Mouse (Mus musculus) small intestine, adult 2 months (tissue): ENCODE measurements around the gene Dot1l. TPM values are rescaled to one million over a fixed set of nuclear protein-coding genes. Genes with fewer than 3 reads are reported as not detected.
A peak's percentile ranks its signal among the peaks of the same experiment; 100 is the strongest.
"Not testable (repeated sequence)": the region's sequence is repeated elsewhere in the genome, so short reads cannot be mapped to it uniquely, and the experiment has no call there.

Source experiments
- H3K27ac ChIP-seq: fragments of 200-500 bp; 2 replicates; pipeline ENCODE4 v1.5.1; 2012; ENCODE audit warnings: low read depth, low read length, control low read depth, inconsistent platforms; ENCODE audit not compliant: insufficient read depth
- H3K27me3 ChIP-seq: fragments of 200-500 bp; 2 replicates; pipeline ENCODE4 v1.6.1; 2012; ENCODE audit warnings: mild to moderate bottlenecking, moderate library complexity, low read length, inconsistent platforms; ENCODE audit not compliant: control insufficient read depth, insufficient read depth
- H3K36me3 ChIP-seq: fragments of 200-500 bp; 2 replicates; pipeline ENCODE4 v1.6.1; 2012; ENCODE audit warnings: mild to moderate bottlenecking, low read length, control low read depth, inconsistent platforms; ENCODE audit not compliant: control insufficient read depth, insufficient read depth
- H3K4me1 ChIP-seq: fragments of 200-500 bp; 2 replicates; pipeline ENCODE4 v1.6.1; 2012; ENCODE audit warnings: low read length, inconsistent platforms, mixed read lengths; ENCODE audit not compliant: control insufficient read depth, insufficient read depth, insufficient read length
- H3K4me3 ChIP-seq: fragments of 200-500 bp; 2 replicates; pipeline ENCODE4 v1.5.1; 2012; ENCODE audit warnings: low read depth, mild to moderate bottlenecking, control low read depth, inconsistent platforms, low read length, moderate library complexity
- CTCF ChIP-seq: fragments of 200-500 bp; IDR thresholded peaks from 2 replicates; pipeline ENCODE4 v1.5.1; 2012; ENCODE audit warnings: low read depth, mild to moderate bottlenecking, control low read depth, inconsistent platforms, low read length, moderate library complexity, mixed read lengths; ENCODE audit not compliant: insufficient replicate concordance, insufficient read length; ENCODE audit errors: extremely low read depth
- POLR2A ChIP-seq: fragments of 200-500 bp; IDR thresholded peaks from 2 replicates; pipeline ENCODE4 v1.6.1; 2012; ENCODE audit warnings: low read depth, mild to moderate bottlenecking, control low read depth, inconsistent platforms, low read length, moderate library complexity
- WGBS: fragments of 180-500 bp; shearing (Covaris S2); methylation state at CpG from one replicate; pipeline ENCODE4 v1.1.7; 2018; 5-methylcytosine and 5-hydroxymethylcytosine counted together
- polyA plus RNA-seq: library from polyadenylated mRNA; depleted of rRNA; stranded (reverse); fragments of >200 nt; gene quantifications from 2 replicates; pipeline ENCODE4 v1.2.3, GENCODE M21; 2012

The Dot1l gene
- polyA plus RNA-seq, 1 experiment: 83.7 TPM

GRCm38 (mm10) chr10:80827870-80828420, 72.9 kb downstream of the Dot1l start:
- Histone ChIP-seq H3K27me3 (no peaks in the 10 kb centered on the region), H3K4me3 (peak overlapping the region; percentile 76), H3K4me1 (peaks cover 23% of the 10 kb centered on the region), H3K36me3 (peaks cover 19% of the 10 kb centered on the region), H3K27ac (no peak overlapping the region)
- no peak for TF ChIP-seq CTCF
- no peak for TF ChIP-seq POLR2A
- WGBS: 25% methylated on average over 10 of the region's 10 CpGs

GRCm38 (mm10) chr10:80828587-80828986, 73.6 kb downstream of the Dot1l start:
- whole genome bisulfite sequencing: 56% methylated on average over 9 of the region's 9 CpGs
- H3K4me3 ChIP-seq: peak overlapping the region; percentile 76
- peaks cover 23% of the 10 kb centered on the region for H3K4me1 ChIP-seq
- H3K27ac ChIP-seq, H3K27me3 ChIP-seq: not testable (repeated sequence)
- H3K36me3 ChIP-seq: peaks cover 19% of the 10 kb centered on the region

GRCm38 (mm10) chr10:80829359-80830278, 74.6 kb downstream of the Dot1l start:
- peaks cover 11% of the 10 kb centered on the region for H3K27me3 ChIP-seq
- no peak overlapping the region for H3K27ac ChIP-seq
- H3K4me3 ChIP-seq: no peak overlapping the region
- peaks cover 19% of the 10 kb centered on the region for H3K36me3 ChIP-seq
- peaks cover 23% of the 10 kb centered on the region for H3K4me1 ChIP-seq
- 43% methylated on average over 1 of the region's 1 CpGs for WGBS
- TF ChIP-seq POLR2A: no peak
- TF ChIP-seq CTCF: no peak

GRCm38 (mm10) chr10:80831136-80831535, 76.1 kb downstream of the Dot1l start:
- TF ChIP-seq CTCF (no peak), POLR2A (no peak)
- Histone ChIP-seq H3K36me3 (peaks cover 19% of the 10 kb centered on the region), H3K4me3 (no peak overlapping the region), H3K27me3 (peaks cover 22% of the 10 kb centered on the region), H3K4me1 (peaks cover 23% of the 10 kb centered on the region), H3K27ac (no peak overlapping the region)
- WGBS: 17% methylated on average over 9 of the region's 9 CpGs

DNA sequence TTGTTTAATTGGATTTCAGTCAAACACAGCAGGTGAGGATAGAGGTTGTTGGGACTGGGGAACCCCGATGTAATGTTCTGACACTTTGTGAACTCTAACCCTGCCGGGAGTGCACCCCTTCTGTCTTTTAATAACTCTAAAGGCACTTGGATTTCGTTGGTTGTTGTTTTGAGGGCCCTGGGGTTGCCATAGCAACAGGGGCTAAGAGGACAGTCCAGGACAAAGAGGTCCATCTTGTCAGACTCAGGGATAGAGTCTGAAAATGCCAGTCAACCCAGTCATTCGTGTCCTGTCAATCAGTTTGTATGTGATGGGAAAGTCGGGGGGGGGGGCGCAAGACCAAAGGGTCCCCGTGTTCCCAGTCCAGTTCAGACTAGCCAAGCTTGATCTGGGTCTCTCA, 77.8 kb downstream of the Dot1l start:
- no peak for TF ChIP-seq CTCF
- TF ChIP-seq POLR2A: no peak
- Histone ChIP-seq H3K27ac (no peak overlapping the region), H3K36me3 (peaks cover 19% of the 10 kb centered on the region), H3K4me3 (no peak overlapping the region), H3K27me3 (peaks cover 22% of the 10 kb centered on the region), H3K4me1 (peaks cover 23% of the 10 kb centered on the region)
- WGBS: 59% methylated on average over 7 of the region's 7 CpGs

DNA sequence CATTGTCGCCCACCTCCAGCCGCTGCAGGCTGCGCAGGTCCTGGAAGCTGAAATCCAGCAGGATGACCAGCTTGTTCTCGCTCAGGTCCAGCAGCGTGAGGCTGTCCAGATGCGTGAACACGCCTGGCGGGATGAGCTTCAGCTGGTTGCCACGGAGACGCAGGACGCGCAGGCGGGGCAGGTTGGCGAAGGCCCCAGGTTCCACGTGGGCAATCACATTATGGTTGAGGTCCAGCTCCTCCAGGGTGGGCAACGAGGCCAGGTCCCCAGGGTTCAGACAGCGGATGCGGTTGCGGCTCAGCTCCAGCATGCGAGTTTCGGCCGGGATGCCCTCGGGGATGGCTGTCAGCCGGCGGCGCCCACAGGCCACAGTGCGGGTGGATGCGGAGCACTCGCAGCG, 80.6 kb downstream of the Dot1l start:
- TF ChIP-seq CTCF: no peak
- TF ChIP-seq POLR2A: no peak
- Histone ChIP-seq H3K4me3 (no peak overlapping the region), H3K4me1 (peaks cover 4% of the 10 kb centered on the region), H3K36me3 (no peaks in the 10 kb centered on the region), H3K27ac (no peak overlapping the region), H3K27me3 (peaks cover 22% of the 10 kb centered on the region)
- 46% methylated on average over 30 of the region's 30 CpGs for WGBS

DNA sequence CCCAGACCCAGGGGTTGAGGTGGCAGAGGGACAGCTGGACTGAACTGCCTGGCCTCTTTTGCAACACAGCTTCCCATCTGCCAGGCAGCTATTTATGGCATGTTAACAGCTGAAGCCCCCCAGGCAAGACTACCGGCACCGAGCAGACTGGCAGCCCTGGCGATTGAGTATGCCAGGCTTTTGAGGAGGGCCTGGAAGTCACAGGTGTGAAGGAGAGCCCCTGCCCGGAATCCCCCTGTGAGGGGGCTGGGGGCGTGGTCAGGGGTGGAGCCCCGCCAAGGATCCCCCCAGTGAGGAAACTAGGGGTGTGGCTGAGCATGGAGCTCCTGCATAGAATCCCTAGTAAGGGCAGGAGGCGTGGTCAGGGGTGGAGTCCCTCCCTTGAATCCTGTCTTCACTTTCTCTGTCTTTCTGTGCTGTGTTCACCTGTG, 82.0 kb downstream of the Dot1l start:
- no peak for TF ChIP-seq POLR2A
- no peak for TF ChIP-seq CTCF
- peaks cover 22% of the 10 kb centered on the region for H3K27me3 ChIP-seq
- no peak overlapping the region for H3K27ac ChIP-seq
- no peak overlapping the region for H3K4me3 ChIP-seq
- WGBS: 37% methylated on average over 7 of the region's 7 CpGs
- no peaks in the 10 kb centered on the region for H3K36me3 ChIP-seq
- no peaks in the 10 kb centered on the region; the same call in 1 of the 2 replicates for H3K4me1 ChIP-seq
